Mouse (Mus musculus): ENCODE results near the gene Ehf. TPM values are rescaled to one million over a fixed set of nuclear protein-coding genes. Genes with fewer than 3 reads are reported as not detected.

The Ehf gene
- total RNA-seq, 2 experiments from 2014 or later = not detected

DNA sequence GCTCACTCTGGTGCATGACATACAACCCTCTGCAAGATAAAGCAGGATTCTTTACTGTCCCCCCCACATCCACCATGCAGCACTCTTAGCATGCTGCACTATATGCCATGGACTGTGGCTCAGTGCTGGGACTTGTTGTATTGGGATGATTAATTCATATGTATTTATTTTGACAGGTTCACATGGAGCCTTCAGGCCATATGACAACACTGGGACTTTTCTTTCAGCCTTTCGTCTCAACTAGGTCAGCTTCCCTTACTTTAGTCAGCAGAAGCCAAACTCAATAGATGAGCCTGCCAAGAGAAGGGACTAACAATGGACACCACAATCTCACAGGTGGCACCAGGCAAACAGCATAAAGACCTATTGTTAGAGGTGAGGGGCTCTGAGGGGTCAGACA is 89.5 kb downstream of the Ehf start:
- no peak for DNase-seq

Other genes with a start within 250 kb of the Ehf start
- gene Pdhx, start 229.8 kb downstream of the Ehf start, total RNA-seq (2021) = 10 to 100 TPM; 63.9 to 79.0 TPM
- gene Apip, start 229.6 kb downstream of the Ehf start, total RNA-seq (2021) = 10 to 100 TPM; 33.5 to 38.1 TPM
- not detected for gene Elf5, start 108.4 kb upstream of the Ehf start, total RNA-seq (2021)
- 10 to 100 TPM; 73.9 to 93.8 TPM for gene Cat, start 181.9 kb upstream of the Ehf start, total RNA-seq (2021)

Measured in gastrocnemius, postnatal 10 days (tissue).